Mouse (Mus musculus) c-Kit-positive CD71-positive TER-119-positive erythroid progenitor cells, embryonic 14.5 days (primary cell): Measurements from ENCODE around the gene Cyb5r3.
"Not testable (repeated sequence)": the region's sequence is repeated elsewhere in the genome, so short reads cannot be mapped to it uniquely, and the experiment has no call there.

Experiments used
- DNase-seq: peaks from one replicate; pipeline ENCODE4 v3.0.0-alpha.2; 2013; ENCODE audit warnings: low spot score

Cyb5r3 gene

DNA sequence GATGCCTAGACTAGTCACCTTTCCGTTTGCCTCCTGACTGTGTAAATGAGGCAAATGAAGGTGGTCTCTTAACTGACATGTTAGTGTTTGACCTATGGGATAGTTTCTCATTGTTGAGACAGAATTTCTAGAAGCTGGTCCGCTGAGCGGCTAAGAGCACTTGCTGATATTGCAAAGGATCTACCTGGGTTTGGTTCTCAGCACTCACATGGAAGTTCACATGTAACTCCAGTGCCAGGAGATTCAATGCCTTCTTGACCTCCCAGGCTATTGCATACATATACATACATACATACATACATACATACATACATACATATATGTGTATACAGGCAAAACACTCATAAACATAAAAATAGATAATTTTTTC lies 22.3 kb downstream of the Cyb5r3 start:
- DNase-seq: no peak

DNA sequence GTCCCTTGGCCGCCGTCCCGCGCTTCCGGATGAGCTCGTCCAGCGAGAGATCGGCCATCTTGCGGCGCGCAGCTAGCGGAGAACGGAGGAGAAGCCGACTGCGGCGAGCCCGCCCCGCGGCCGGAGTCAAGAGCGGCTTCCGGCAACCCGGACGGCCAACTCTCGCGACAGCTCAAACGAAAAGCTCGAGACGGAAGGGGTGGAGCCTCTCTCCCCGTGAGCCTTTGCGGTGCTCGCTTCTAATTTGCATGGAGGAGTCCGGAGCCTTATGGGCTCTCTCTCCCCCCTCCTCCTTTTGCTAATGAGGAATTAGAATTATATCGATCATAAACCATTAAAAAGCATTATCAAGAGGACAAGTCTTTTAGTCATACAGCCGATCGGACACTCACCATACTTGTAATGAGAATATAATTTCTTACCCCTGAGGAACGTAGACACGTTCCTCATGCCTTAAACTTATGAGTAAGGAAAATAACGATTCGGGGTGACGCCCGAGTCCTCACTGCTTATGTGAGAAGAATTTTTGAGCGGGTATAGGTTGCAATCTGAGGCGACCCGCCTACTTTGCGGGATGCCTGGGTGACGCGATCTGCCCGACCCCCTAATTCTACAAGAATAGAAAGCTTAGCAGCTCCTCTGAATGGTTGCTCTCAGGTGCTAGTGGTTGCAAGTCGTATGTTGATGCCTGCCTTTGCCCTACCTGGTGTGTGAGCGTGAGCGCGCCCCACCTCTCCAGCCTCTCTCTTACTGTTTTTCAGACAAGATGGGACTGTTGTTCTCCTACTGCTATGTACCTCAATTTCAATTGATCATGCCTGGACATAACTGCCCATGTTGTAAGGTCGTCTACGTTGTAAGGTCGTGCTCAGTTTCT lies 23.0 kb downstream of the Cyb5r3 start, which contains the start of gene Poldip3:
Gene Poldip3 (minus strand): TSS at position 189 of the 877 bp plus-strand sequence.
- DNase-seq: peak; percentile 99

- DNase-seq: peak; percentile 71
Observed at GRCm38 (mm10) chr15:83148801-83149195, 23.6 kb downstream of the Cyb5r3 start.

DNA sequence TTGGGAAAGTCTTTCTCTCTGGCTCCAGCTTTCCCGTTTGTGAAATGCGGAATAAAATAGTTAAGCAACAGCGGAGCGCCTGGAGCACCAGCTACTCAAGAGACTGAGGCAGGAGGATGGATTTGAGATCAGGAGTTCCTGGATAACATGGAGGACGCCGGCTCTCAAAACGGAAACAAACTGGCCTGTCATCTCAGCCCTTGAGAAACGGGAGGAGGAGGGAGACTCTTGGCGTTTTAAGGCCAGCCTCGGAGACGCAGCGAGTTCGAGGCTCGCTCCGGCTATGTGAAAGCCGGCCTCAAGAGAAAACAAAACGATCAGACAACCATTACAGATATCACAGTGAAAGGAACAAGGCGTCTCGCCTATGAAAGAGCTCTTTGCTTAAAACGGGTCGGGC lies 24.0 kb downstream of the Cyb5r3 start:
- peak; percentile 29 for DNase-seq

- no peak for DNase-seq
Observed at GRCm38 (mm10) chr15:83145541-83145940, 26.9 kb downstream of the Cyb5r3 start.

DNA sequence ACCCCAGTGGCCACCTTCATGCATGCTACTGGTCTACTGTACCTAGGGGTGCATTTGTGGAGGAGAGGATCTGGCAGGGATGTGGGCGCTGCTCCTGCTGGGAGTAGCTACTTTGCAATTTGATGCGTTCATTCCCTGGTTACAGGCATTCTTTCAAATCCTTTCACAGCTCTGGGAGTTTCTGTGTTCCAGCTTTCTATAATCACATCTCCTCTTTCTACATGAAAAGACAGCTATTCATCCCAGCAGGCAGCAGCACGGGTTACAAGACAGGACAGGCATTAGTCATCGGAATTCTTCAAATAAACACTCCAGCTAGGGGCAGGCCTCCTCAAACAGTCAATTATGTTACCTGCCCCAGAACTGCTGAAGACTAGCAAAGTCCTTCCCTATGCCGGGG lies 29.5 kb downstream of the Cyb5r3 start:
- no peak for DNase-seq

DNA sequence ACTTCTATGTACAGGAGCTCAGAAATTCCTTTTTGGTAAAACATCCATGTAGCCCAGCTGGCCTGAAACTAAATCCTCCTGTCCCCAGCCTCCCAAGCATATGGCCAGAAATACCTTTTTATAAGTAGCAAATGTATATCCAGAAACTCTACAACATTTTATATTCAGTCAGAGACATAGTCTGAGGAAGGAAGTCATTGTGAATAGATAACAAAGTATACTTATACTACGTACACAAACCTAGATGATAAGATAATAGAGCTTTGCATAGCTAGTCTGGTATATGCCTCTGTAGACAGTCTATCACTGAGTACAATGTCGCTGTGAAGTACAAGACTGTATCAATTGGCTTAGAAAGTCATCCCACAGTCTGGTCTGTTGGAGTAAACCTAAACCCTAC lies 36.7 kb downstream of the Cyb5r3 start:
- DNase-seq: no peak

- DNase-seq: no peak
Observed at GRCm38 (mm10) chr15:83134671-83135070, 37.7 kb downstream of the Cyb5r3 start.

DNA sequence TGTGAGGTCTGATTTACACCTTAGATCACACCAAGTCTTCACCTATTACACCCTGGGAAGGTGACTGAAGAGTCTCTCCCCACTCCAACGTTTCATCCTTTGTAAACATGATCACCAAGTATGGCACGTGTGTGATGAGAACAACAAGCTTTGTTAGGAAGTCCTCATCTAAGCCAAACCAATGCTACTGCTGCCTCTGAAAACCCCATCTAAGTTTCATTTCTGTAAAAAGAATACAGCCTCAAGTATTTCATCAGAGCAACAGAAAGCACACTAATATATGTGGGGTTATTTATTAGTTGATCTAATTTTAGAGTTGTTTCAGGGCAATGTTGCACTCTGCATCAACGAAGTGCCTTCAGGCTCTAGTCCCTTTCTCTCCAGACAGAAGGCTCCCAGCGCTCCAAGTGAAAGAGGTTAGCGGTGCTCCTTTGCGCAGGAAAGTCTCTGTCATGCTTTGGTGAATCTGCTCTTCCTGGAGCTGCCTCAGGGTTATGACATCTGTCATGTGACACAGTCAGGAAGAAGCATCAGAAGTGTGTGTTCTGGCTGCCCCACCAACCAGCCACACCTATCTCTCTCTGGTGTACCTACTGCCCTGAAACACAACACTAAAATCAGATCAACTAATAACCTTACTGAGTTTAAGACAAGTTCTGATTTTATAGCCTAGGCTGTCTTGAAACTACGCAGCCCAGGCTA lies 42.7 kb downstream of the Cyb5r3 start:
- DNase-seq: no peak

DNA sequence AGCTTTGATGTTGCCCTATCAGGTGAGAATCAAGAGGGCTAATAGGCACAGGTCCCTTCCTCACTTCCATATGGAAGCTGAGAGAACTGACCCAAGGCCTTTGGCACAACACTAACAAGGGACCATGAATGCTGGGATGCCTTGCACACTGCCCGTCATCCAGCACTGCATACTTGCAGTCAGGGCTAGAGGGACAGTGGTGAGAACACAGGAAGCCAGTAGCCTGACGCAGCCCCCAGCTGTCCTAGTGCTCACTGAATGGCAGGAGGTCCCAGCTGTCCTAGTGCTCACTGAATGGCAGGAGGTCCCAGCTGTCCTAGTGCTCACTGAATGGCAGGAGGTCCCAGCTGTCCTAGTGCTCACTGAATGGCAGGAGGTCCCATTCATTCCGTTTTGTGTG lies 45.4 kb downstream of the Cyb5r3 start:
- not testable (repeated sequence) for DNase-seq

DNA sequence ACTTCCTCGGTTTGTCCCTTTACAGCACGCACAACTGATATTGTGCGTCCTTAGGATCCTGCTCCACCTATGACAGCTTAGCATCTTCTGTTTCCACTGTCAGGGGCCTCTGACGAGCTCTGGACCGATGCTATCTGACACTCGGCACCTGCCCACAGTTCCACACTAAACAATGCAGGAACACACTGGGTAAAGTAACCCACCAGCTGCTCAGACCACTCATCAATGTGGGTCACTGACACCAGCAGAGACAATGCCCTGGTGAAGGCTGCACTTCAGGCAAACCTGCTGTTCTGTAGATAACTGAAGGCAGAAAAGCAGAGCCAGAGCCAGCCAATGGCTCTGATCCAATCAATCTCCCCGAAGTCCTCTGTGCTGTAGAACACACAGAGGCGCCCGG lies 45.8 kb downstream of the Cyb5r3 start:
- DNase-seq: no peak

DNA sequence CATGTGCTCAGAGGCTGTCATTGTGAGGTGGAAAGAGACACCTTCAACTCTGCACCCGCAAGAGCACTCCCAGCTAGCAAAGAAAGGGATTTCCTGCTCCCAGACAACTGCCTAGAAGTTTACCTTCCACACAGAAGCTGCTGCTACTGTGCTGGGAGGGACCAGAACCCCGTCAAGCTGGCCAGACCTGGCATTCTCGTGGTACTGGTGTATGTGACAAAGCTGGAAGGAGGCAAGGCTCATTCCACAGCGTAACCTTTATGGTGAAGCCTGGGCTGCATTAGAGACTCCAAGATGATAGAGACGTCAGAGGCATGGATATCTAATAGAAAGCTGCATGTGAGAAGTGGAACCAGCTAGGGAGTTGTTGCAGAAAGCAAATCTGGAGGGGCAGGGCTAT lies 47.8 kb downstream of the Cyb5r3 start:
- DNase-seq: no peak

DNA sequence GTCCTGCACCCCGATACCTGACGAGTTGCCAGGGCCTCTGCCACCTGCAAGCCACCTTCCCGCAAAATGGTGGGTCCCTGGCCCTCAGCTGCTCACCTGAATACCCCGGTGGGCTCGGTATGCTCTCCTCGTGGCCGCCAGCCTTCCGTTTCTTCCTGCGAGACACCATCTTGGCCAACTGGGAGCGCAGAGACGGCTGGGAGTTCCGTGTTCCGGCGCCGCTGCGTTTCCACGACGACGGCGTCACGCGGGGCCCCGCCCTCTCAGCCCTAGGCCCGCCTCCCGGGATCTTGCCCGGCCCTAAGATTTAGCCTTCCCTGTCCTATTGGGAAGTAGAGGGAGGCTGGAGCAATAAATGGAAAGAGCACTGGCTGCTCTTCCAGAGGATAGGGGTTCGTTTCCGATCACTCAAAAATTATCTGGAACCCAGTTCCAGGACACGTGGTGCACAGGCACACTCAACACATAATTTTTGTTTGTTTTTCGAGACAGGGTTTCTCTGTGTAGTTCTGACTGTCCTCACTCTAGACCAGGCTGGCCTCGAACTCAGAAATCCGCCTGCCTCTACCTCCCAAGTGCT lies 49.7 kb downstream of the Cyb5r3 start, which contains the start of gene Rrp7a:
Gene Rrp7a (minus strand): TSS at position 236 of the 580 bp plus-strand sequence.
- DNase-seq: peak; percentile 70

DNA sequence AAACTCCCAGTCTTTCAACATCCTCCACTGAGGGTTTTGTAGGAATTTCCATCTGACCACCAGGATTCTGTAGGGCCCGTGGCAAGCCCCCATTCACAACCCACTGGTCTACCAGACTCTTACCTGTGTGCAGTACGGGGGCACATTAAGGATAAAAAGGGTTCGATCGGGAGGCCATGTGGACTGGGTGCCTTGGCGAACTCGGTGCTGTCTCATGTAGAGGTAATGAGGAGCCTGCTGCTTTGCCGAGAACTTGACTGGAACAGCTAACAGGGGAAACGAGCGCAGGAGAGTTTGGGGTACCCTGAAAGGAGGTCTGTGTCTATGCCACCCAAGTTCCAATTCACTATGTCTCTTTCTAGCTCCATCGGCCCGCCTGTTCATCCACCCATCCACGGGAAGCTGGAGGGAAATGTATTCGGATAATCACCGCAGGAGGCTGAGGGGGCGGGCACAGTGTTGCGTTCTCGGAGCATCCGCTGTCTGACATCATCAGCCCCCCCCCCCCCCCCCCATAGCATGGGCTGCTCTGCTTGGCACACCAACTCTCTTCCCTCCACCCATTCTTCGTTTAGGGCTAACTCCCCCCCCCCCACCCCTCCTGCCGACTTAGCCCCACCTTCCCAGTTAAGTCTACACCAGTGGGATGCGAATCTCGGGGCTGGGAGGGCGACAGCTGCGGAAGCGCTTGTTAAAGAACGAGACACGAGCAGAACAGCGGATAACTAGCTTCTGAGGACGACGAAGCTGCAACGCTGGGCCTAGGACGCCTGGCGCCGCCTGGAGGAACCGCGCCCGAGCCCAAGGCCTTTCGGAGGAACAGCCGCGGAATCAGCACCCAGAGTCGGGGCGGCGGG lies 50.5 kb downstream of the Cyb5r3 start:
- DNase-seq: peak; percentile 41

- DNase-seq: no peak
Observed at GRCm38 (mm10) chr15:83118360-83118759, 54.0 kb downstream of the Cyb5r3 start.

DNA sequence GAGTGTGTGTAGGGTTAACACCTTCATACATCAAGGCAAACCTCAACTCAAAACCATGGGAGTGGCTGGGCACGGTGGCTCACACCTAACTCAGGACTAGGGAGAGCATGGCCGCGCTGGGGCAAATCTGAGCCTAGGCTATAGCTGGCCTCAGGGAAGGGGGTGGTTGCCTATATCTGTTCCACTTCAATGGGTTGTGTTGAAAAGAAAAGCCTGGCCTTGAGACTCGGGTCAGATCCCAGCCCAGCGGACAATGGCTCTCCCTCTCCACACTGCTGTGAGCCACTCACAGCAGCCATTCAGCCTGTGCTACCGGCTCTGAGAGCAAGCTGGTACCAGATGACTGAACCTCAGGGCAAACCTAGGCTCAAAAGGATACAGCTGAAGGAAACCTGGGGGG lies 57.3 kb downstream of the Cyb5r3 start:
- no peak for DNase-seq

GRCm38 (mm10) chr15:83114106-83114505 lies 58.3 kb downstream of the Cyb5r3 start:
- no peak for DNase-seq

DNA sequence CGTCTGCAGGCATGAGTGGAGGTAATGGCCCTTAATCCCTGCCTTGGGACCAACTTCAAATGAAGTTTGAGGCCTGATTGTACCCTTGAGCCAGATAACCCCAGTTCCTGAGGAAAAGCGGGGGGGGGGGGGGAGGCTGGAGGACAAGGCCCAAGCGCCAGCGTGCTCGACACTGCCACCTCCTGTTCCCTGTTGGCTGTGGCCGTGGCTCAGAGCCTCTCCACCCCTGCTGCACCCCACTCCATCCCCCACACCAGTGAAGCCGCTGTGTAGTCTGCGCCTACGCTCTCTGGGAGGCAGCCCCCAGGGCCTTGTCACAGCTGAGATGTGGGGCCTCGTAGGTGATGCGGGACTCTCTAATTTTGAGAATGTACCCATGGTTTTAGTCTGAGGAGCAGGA lies 59.5 kb downstream of the Cyb5r3 start:
- peak; percentile 15 for DNase-seq

DNA sequence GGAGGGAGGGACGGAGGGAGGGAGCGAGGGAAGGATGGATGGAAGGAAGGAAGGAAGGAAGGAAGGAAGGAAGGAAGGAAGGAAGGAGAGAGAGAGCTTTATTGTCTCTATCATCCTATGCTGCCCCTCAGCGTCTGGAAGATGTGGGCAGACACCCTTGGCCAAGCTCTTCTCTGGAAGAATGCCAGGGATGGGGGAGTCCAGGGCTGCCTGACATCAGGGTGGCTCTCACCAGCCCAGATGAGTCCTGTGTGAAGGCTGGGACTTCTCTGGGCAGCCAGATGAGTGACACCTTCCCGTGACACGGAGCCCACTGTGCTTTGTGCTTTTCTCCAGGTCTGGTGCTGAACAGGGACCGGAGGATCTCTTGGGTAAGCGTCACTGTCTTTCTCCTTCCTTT lies 60.5 kb downstream of the Cyb5r3 start:
- no peak for DNase-seq

DNA sequence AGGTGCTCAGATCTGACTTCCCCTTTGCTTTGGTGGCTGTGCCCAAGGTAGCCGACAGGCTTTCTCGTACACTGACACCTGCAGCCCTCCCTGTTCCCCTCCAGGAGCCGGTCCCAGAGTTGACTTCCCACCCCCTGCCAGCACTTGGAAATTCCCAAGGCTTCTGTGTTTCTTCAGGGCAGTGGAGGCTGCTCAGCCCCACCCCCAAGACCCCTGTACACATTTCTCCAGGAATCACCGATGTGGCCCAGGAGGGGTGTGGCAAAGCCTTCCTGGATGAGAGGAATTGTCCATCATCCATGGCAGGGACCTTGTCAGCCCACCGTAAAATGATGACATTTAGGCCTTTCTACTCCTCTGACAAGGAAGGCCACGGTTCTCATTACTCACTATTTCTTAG lies 61.1 kb downstream of the Cyb5r3 start:
- DNase-seq: no peak

- no peak for DNase-seq
Observed at GRCm38 (mm10) chr15:83107814-83108213, 64.6 kb downstream of the Cyb5r3 start.

GRCm38 (mm10) chr15:83106426-83106825 lies 66.0 kb downstream of the Cyb5r3 start:
- DNase-seq: no peak
